Comparison of ENCODE assay signal across 11 mouse cellular contexts in genomic region chr5:144219306-144219705, GRCm38 (mm10). TPM values are rescaled to one million over a fixed set of nuclear protein-coding genes. Genes with fewer than 3 reads are reported as not detected.
DNase-seq lines count a peak whose midpoint lies in the region; ATAC-seq lines count a peak whose summit lies in the region.
"Had no signal": no experiment of that assay in that cellular context is flagged by ENCODE, and none has a peak within 500 bp of the region (broad histone marks: within the 10 kb centered on the region; RNA-seq: fewer than 3 reads in every experiment).

No protein-coding gene starts in this region.

- H3K36me3 ChIP-seq in midbrain, embryonic 14.5 days (ENCODE audit: control insufficient read depth, insufficient read depth, low read length), result peaks cover 36% of the 10 kb centered on the region

- H3K9ac ChIP-seq in midbrain, embryonic 14.5 days (replicated peaks; ENCODE audit: low read length), result no peak overlapping the region
- H3K9ac ChIP-seq: forebrain, embryonic 15.5 days had no signal

- no peak for ATAC-seq in midbrain, embryonic 14.5 days (ENCODE audit: low FRiP score, low TSS enrichment)
- ATAC-seq: forebrain, embryonic 15.5 days; inflammation-experienced regulatory T-cells, adult 6 months had no signal

- H3K4me1 ChIP-seq in midbrain, embryonic 14.5 days (ENCODE audit: control insufficient read depth, insufficient read depth, low read length), result peaks cover 5% of the 10 kb centered on the region; the same call in 1 of the 2 replicates

- no peak overlapping the region for H3K4me2 ChIP-seq in midbrain, embryonic 14.5 days (ENCODE audit: low read length)
- H3K4me2 ChIP-seq: forebrain, embryonic 15.5 days had no signal

- peak; percentile 46 for DNase-seq in adrenal gland, adult 2 months
- no peak for DNase-seq in adrenal gland, postnatal 4 days (ENCODE audit: low spot score in 2 of 2)
- peak; percentile 42 for DNase-seq in layer of hippocampus, adult 9-11 months
- DNase-seq in layer of hippocampus, adult 9-10 months (ENCODE audit: low spot score), result no peak
- peak; percentile 21 for DNase-seq in heart, postnatal 4 days
- peak; percentile 52 for DNase-seq in lung, postnatal 36 days
- DNase-seq in midbrain, embryonic 14.5 days, result no peak
- no peak for DNase-seq in frontal cortex, postnatal 25 days (ENCODE audit: low spot score in 2 of 2)
- DNase-seq: cerebellum, postnatal 10 days had no signal

- H3K9me3 ChIP-seq in midbrain, embryonic 14.5 days (ENCODE audit: control insufficient read depth, low read length), result no peaks in the 10 kb centered on the region
- H3K9me3 ChIP-seq: forebrain, embryonic 15.5 days had no signal

- 82% methylated on average over 12 of the region's 12 CpGs for WGBS in midbrain, embryonic 14.5 days

- no peaks in the 10 kb centered on the region for H3K27me3 ChIP-seq in midbrain, embryonic 14.5 days (ENCODE audit: control insufficient read depth, insufficient read depth, low read length)
- H3K27me3 ChIP-seq: forebrain, embryonic 15.5 days had no signal

- no peak overlapping the region for H3K4me3 ChIP-seq in midbrain, embryonic 14.5 days (replicated peaks; ENCODE audit: low read depth, low read length)
- H3K4me3 ChIP-seq: forebrain, embryonic 15.5 days had no signal

- no peak overlapping the region for H3K27ac ChIP-seq in midbrain, embryonic 14.5 days (replicated peaks; ENCODE audit: low read depth, low read length)
- H3K27ac ChIP-seq: forebrain, embryonic 15.5 days had no signal

RNA-seq across cellular contexts. Expression of gene Tecpr1, which starts 4.1 kb away (rescaled TPM):
- total RNA-seq in adrenal gland, adult 2 months (2021), result 100 to 1,000 TPM in 1 of 2 experiments, 10 to 100 TPM in 1; 77.8 to 125 TPM
- 130 and 135 TPM in 2 replicates for polyA plus RNA-seq in adrenal gland, adult 2 months (2012; rRNA removed)
- 10 to 100 TPM; 68.5 to 70.9 TPM for total RNA-seq in adrenal gland, postnatal 4 days (2021)
- 10 to 100 TPM; 24.1 to 26.0 TPM for total RNA-seq in heart, postnatal 4 days (2021)
- 35.3 and 36.8 TPM in 2 replicates for polyA plus RNA-seq in midbrain, embryonic 14.5 days (2014; fragmentation: Nextera tagmentation; extraction: Ambion mirVana)

RNA-seq across cellular contexts. Expression of gene Bri3, which starts 24.9 kb away (rescaled TPM):
- 100 to 1,000 TPM; 127 TPM for total RNA-seq in adrenal gland, adult 2 months (2021)
- 248 and 377 TPM in 2 replicates for polyA plus RNA-seq in adrenal gland, adult 2 months (2012; rRNA removed)
- total RNA-seq in adrenal gland, postnatal 4 days (2021), result 100 to 1,000 TPM; 102 to 108 TPM
- 100 to 1,000 TPM; 180 to 221 TPM for total RNA-seq in heart, postnatal 4 days (2021)
- 125 and 144 TPM in 2 replicates for polyA plus RNA-seq in midbrain, embryonic 14.5 days (2014; fragmentation: Nextera tagmentation; extraction: Ambion mirVana)

RNA-seq across cellular contexts. Expression of gene Bhlha15, which starts 29.2 kb away (rescaled TPM):
- total RNA-seq in adrenal gland, adult 2 months (2021), result 1 to 10 TPM in 1 of 2 experiments, under 1 TPM in 1; 0.49 to 1.0 TPM
- 0.69 and 0.88 TPM in 2 replicates for polyA plus RNA-seq in adrenal gland, adult 2 months (2012; rRNA removed)
- total RNA-seq in adrenal gland, postnatal 4 days (2021), result 1 to 10 TPM in 1 of 2 experiments, under 1 TPM in 1; 0.96 to 3.1 TPM
- under 1 TPM; 0.07 TPM for total RNA-seq in heart, postnatal 4 days (2021)
- polyA plus RNA-seq in midbrain, embryonic 14.5 days (2014; fragmentation: Nextera tagmentation; extraction: Ambion mirVana), result 0.08 TPM in 1 of 2 replicates, not detected in the other

Comparison
In these comparisons a context has a peak if more than half of its experiments do, and no peak if none do; other contexts are left out.
1. DNase-seq: peak in adrenal gland, adult 2 months (single experiment), layer of hippocampus, adult 9-11 months (single experiment), heart, postnatal 4 days (single experiment) and lung, postnatal 36 days (single experiment); none in adrenal gland, postnatal 4 days (0 of 2), layer of hippocampus, adult 9-10 months (single experiment), midbrain, embryonic 14.5 days (single experiment) and frontal cortex, postnatal 25 days (0 of 2).